Mouse (Mus musculus) layer of hippocampus, adult 18-20 months (tissue): ENCODE measurements at regions not wholly inside any gene's neighbourhood (a gene's known extent, or its start where the extent isn't known, plus 50 kb on each side); places are given as distances from the start of the nearest gene placed in this dataset.

Experiments
- DNase-seq, 2 experiments: peaks; one replicate each; pipeline ENCODE4 v3.0.0; 2022; ENCODE audit warnings: low spot score in 2 of 2

GRCm38 (mm10) chr11:57432299-57432698 lies 86.1 kb downstream of the Fam114a2 start:
- DNase-seq: no peak

DNA sequence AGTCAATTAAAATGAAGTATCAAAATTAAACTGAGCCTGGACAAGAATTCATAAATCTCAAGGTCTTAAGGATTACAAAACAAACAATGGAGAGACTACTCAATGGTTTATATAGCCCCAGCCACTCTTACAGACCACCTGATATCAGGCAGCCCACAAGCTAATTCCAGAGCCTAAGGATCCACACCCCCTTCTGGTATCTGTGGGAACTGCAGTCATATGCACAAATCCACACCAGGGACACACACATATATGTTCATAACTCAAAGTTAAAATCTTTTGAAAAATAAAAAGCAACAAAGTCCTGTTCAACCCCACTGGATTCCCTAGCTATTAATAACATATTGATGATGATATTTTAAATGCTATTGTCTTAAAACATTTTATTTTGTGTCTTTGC lies 86.5 kb downstream of the Fam114a2 start:
- no peak for DNase-seq

- DNase-seq: peak in 1 of 2 experiments; percentile 56
Measured at GRCm38 (mm10) chr11:57426046-57426805, 92.2 kb downstream of the Fam114a2 start.

GRCm38 (mm10) chr11:57419416-57419815 lies 99.0 kb downstream of the Fam114a2 start:
- DNase-seq: peak in 1 of 2 experiments; percentile 77

DNA sequence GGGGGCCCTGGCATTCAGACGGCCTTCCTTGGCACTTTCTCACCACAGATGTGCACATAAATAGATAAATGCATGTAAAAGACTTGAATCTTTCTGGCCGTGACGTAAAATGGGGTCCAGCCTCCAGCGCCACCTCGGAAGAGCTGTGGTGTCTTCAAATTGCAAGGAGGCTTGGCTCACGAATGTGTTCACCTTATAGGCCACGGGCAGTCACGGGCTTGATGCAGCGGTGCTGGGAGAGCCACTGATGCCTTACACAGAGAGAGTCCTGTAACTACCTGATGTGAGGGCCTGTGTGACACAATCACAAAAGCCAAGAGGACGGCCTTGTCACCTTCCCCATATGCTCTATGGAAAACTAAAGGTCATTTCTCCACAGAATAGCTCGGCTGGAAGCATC lies 102.4 kb downstream of the Fam114a2 start:
- no peak for DNase-seq

DNA sequence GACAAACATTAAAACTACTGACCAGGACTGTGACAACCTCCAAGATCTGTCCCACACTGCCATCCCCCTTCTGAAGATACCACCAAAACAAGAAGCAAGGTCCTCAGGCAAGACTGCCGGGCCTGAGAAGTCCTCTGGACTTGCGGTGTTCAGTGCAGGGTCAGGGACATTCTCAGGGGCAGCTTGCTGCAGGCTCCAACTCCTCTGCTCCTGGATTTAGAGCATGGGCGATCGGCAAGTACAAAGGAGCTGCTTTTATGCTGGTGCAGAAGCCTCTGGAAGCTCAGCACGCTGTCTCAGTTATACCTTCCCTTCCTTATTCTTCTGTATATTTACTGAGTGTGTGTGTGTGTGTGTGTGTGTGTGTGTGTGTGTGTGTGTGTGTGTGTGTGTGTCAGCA lies 103.2 kb downstream of the Fam114a2 start:
- no peak for DNase-seq

DNA sequence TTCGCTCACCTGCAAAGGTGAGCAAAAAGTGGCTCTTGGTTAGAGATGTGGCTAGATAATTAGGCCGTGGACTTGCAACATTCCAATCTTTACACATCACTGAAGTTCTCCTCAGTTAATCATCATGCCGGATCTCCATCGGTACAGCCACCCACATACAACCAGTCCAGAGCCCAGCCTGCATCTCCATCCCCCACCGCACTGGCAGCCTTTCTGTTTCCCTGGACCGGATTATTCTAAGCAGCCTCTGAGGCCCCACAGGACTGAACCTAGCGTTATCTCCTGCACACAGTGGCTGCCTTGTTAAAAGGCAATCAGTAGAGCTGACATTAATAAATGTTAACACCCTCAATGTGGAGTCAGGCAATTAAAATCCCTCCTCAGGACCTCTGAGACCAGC lies 103.7 kb downstream of the Fam114a2 start:
- DNase-seq: peak; percentile 62 to 72

DNA sequence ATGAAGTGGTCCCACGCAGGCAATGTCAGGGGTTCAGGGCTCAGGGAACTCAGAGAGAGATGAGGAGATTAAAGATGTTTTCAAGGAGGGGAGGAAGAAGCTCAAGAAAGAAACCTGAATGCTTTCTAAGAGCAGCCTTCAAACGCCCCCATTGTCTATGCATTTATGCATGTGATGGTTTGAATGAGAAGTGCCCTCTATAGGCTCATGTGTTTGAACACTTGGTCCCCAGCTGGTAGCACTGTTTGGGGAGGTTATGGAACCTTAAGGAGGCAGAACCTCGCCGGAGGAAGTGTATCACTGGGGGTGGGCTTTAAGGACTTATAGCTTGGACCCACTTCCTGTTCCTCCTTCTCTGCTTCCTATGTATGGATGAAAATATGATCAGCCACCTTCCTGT lies 105.1 kb downstream of the Fam114a2 start:
- no peak for DNase-seq

GRCm38 (mm10) chr11:57412766-57413165 lies 105.7 kb downstream of the Fam114a2 start:
- DNase-seq: peak; percentile 70 to 86

- DNase-seq: peak; percentile 45 to 55
Measured at GRCm38 (mm10) chr11:57404172-57404571, 114.2 kb downstream of the Fam114a2 start.

DNA sequence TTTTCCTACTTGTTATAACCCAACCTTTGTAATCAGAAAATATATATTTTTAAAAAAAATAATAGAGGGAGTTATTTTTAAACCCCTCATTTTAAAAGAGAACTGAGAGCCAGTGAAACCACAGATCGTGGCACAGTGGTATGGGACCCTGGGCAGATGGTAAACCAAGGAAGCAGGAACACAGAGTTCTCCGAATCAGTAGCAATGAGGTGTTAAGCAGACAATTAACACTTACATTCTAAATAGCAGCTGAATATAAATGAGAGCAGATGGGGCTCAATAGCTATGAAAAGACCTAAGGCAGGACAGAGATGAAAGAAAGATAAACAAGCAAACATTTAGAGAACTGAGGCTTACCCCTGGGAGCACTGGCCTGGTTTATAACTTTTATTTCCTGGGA lies 116.8 kb downstream of the Fam114a2 start:
- peak in 1 of 2 experiments; percentile 85 for DNase-seq

DNA sequence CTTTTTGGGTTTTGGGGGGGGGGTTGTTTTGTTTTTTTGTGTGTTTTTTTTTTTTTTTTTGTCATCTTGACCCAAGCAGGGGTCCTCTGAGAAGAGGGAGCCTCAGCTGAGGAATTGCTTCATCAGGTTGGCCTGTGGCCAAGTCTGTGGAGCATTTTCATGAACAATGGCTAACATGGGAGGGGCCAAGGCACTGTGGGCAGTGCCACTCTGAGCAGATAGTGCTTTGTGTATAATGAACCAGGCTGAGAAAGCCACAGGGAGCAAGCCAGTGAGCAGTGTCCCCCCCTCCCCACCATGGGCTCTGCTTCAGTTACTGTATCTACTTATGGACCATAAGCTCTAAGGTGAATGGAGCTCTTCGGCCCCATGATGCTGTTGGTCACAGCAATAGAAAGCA lies 119.1 kb downstream of the Fam114a2 start:
- no peak for DNase-seq

- no peak for DNase-seq
Measured at GRCm38 (mm10) chr11:57396429-57396828, 122.0 kb downstream of the Fam114a2 start.

- DNase-seq: no peak
Measured at GRCm38 (mm10) chr11:57390826-57391225, 127.6 kb downstream of the Fam114a2 start.
